Mouse (Mus musculus): Measurements from ENCODE around the gene Tiam1.

DNA sequence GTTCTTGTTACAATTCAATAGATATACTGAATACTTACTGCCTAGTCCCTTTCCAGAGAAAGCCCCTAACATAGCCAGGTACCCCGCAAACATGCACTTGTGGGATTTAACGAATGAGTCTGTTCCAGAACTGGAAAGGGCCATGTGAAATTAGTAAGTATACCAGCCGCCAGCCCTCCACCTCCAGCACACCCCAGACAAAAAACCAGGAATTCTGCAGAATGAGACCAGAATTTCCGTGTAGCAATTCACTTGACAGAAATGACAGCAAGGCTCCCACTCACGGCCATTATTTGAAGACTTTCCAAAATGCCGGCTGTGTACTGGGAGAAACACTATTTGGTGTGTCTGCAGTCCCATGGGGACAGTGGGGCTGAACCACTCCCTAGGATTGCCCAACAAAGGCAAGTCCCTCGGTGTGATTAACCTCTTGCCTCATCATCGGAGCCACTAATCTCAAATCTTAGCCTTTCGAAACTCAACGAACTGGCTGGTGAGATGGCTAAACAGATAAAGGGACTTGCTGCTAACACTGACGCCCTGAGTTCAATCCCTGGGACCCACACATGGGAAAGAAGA is 30.9 kb downstream of the Tiam1 start:
- TF ChIP-seq CTCF (IDR thresholded peaks at IDR 0.05; ENCODE audit: low read depth) (no peak), EP300 (IDR thresholded peaks at IDR 0.05; ENCODE audit: low read depth) (no peak)

Data from liver, embryonic 14.5 days (tissue).